Mouse (Mus musculus): ENCODE measurements around the gene Prr22.

Gene Prr22

GRCm38 (mm10) chr17:56769950-56770349 is at the start of gene Prr22:
Gene Prr22 (plus strand): TSS chr17:56770250.
- DNase-seq (ENCODE audit: low read depth, low spot score), result no peak

GRCm38 (mm10) chr17:56722441-56722840 is 47.6 kb upstream of the Prr22 start:
- no peak for DNase-seq (ENCODE audit: low read depth, low spot score)

DNA sequence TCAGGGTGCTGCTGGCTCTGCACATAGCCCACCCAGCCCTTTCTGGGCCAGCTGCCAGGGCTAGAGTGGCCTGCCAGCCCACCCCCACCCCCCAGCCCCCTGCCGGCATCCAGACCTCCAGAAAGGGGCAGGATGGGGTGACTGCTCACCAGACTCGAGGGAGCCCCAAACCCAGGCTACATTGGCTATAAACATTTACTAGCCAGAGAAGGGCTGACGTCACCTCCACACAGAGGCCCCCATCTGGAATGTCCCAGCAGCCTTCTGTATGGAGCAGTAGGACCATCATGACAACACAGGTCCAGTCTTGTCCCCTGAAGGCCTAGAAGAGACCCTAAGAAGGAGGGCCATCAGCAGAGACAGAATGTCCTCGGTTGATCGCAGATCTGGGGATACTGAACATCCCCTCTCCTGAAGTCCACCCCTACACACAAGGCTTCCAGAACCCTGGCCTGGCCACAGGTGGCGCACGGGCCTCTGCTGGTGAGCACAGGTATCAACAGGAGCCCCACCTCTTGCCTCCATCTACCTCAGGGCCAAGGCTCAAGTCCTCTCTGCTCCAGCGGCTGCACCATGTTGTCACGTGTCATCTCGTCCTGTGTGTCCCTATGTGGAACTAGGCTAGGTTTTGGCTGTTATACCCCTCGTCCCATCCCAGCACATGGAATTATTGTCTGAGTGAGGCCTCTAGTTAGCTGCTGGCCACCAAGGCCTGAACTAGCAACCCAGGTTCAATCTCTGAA is 46.5 kb upstream of the Prr22 start:
- DNase-seq (ENCODE audit: low read depth, low spot score), result no peak

DNA sequence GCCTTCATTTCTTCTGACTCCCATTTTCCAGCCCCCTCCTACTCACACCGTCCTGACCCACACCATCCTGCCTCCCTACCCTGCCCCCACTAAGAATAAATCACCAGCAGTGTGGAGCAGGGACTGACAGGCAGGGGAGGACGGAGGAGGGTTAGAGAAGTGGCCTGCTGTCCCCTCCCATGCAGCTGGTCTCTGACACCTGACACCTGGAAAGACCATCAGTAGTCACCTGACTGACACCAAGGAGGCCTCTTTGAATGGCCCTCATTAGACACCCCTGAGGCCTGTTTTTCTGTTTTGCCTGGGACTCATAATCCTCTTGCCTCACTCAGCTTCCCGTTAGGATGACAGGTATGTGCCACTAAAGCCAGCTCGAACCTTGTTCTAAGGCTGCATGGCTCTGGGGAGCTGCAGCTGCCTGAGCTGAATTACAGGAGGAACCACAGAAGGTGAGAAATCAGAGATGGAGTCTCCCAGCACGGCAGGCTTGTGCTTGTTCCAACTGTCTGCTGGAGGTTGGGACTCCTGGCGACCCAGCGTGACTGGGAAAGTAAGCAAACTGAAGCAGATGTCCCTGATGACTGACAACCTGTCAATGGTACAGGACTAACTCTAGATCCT is 42.9 kb upstream of the Prr22 start:
- peak; percentile 32 for DNase-seq (ENCODE audit: low read depth, low spot score)

- DNase-seq (ENCODE audit: low read depth, low spot score), result peak; percentile 29
Observed at GRCm38 (mm10) chr17:56727659-56728058, 42.4 kb upstream of the Prr22 start.

GRCm38 (mm10) chr17:56728117-56728516 is 41.9 kb upstream of the Prr22 start:
- no peak for DNase-seq (ENCODE audit: low read depth, low spot score)

GRCm38 (mm10) chr17:56729151-56729550 is 40.9 kb upstream of the Prr22 start:
- DNase-seq (ENCODE audit: low read depth, low spot score), result no peak

DNA sequence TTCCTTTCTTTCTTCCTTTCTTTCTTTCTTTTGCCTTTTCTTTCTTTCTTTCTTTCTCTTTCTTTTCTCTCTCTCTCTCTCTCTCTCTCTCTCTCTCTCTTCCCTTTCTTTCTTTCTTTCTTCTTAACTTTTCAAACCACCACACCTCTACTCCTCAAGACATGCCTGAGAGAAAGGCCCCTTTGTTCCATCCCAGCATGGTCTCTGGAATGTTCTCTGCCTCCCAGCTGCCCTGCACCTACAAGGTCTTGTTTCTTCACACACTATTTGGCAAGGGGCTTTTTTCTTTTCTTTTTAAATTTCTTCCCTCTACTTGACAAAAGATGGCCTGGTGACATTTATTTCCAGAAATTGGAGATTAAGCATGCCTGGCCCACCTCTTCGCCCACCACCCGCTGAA is 40.4 kb upstream of the Prr22 start:
- DNase-seq (ENCODE audit: low read depth, low spot score), result no peak

DNA sequence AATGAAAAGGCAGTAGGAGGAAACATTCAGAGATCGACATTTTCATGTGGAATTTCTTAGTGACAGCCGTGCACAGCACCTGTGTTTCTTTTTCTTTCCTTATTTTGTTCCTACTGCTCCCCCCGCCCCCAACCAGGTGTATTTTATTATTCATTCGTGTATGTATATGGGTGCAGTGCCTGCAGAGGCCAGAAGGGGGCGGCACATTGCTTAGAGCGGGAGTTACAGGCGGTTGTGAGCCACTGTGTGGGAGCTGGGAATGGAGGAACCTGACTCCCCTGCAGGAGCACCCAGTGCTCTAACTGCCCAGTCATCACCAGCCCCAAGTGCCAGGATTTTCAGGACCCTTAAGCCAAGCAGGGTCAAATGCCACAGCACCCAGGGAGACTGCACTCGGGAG is 33.5 kb upstream of the Prr22 start:
- no peak for DNase-seq (ENCODE audit: low read depth, low spot score)

DNA sequence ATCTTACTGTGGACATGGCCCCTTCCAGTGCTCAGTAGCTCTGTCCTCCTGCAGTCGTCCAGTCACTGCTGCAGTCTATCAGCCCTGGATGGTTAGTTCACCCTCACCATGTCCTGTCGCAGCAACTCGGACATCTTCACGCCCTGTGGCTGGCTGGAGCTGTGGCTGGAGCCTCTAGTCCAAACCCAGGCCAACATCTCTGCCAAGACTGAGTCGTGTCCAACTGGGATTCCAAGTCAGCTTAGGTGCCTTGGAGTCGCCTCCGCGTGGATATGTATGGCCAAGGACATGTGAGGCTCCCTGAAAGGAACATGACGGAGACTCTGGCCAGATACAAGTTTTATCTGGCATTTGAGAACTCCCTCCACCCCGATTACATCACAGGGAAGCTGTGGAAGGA is 31.8 kb upstream of the Prr22 start:
- no peak for DNase-seq (ENCODE audit: low read depth, low spot score)

- no peak for DNase-seq (ENCODE audit: low read depth, low spot score)
Observed at GRCm38 (mm10) chr17:56740118-56740787, 29.8 kb upstream of the Prr22 start.

DNA sequence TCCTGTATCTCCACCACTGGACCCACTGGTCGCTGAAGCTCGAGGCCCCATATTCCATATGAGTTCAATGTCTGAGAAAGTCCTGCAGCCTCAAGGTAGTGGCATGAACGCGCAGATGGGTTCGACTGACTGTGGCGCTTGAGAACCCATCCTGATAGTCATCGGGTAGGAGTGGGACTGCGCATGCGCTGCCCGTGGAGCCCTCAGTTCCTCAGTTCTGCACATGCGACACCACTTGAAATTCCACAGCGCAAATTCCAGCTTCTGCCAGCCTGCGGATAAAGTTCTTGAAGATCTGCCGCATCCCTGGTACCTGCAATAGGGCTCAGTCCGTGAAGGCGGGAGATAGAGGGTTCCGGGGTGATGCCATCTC is 29.3 kb upstream of the Prr22 start:
- no peak for DNase-seq (ENCODE audit: low read depth, low spot score)

GRCm38 (mm10) chr17:56744173-56744572 is 25.9 kb upstream of the Prr22 start:
- no peak for DNase-seq (ENCODE audit: low read depth, low spot score)

DNA sequence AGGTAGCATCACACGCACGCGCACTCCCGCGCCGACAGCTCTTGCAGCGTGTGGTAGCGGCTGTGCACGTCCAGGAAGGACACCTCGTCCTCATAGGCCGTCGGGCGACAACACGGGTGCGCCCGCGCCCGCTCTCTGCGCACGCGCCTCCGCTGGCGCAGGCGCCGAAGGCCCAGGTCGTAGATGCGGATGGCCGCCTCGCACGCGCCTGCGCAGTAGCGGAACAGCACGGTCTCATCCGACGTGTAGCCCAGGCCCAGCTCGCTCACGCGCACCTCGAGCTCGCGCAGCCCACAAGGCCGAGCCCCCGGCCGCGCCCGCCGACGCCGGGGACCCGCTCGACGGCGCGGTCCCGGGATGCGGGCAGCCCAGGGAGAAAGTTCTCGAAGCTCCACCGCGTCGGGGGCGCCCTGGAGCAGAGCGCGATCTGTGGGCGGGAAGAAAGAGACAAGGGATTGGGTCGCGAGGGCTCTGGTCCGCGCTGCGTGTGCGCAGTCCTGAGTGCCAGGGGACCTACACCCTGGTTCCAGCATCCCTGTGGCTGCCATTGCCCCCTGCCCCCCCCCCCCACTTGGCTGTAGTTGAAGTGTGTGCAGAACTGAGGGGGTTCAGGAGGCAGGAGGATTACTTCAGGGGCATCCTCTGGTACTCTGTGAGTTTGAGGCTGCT is 18.5 kb upstream of the Prr22 start:
- DNase-seq (ENCODE audit: low read depth, low spot score), result peak; percentile 66

DNA sequence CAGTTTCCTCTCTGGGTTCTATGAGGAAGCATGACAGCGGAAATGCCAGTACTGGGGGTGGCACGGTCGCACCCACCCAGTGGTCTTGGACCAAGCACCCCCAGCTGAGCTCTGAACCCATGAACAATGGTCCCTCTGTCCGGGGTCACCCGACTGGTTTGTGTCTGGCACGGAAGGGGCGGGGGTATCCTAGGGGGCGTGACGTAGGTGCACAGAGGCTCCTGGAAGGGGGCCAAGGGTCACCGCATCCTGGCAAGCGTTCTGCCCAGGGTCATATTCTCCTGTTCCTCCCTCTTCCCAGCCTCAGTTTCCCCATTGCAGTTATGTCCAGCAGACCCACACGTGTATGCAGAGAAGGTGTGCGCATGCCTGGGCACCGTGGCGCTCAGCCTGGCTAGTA is 16.6 kb upstream of the Prr22 start:
- DNase-seq (ENCODE audit: low read depth, low spot score), result no peak

DNA sequence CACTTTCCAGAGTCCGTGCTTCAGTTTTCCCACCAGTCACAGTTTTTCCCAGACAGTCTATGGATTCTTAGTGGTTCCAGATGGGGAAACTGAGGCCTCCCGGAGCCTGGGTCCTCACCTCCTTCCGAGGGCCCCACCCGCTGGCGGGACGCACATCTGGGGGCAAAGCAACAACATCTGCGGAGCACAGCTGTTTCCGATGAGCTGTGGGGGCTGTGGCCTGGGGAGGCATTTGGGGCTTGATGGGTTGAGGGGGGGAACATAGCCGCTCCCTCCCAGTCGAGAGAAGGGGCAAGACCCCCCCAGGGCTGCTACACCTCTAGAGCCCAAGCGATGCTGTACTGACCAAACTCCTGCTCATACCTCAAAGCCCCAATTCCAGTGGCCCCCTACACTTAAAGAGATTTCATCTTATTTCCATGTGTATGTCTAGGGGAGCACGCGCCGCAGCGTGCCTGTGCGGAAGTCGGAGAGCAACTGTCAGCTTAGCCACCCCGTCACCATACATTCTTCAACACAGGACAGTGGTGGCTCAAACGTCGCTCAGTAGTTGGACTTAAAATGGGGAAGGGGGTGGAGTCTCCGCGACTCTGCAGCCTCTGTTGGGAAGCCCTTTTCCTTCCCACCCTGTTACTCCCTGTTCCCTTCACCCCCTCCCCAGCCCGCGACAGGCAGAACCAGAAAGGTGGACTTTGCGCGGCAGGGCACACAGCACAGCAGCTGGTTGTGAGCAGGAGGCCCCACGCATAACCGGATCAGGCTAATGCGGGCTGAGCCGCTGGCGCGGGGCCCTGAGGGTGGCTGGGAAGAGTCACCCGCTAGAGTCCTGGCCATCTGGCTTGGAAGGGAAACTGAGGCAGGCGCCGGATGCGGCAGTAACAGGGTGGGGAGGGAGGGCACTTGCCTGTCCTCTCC is 15.5 kb upstream of the Prr22 start:
- no peak for DNase-seq (ENCODE audit: low read depth, low spot score)

- no peak for DNase-seq (ENCODE audit: low read depth, low spot score)
Observed at GRCm38 (mm10) chr17:56756703-56757399, 13.2 kb upstream of the Prr22 start.

DNA sequence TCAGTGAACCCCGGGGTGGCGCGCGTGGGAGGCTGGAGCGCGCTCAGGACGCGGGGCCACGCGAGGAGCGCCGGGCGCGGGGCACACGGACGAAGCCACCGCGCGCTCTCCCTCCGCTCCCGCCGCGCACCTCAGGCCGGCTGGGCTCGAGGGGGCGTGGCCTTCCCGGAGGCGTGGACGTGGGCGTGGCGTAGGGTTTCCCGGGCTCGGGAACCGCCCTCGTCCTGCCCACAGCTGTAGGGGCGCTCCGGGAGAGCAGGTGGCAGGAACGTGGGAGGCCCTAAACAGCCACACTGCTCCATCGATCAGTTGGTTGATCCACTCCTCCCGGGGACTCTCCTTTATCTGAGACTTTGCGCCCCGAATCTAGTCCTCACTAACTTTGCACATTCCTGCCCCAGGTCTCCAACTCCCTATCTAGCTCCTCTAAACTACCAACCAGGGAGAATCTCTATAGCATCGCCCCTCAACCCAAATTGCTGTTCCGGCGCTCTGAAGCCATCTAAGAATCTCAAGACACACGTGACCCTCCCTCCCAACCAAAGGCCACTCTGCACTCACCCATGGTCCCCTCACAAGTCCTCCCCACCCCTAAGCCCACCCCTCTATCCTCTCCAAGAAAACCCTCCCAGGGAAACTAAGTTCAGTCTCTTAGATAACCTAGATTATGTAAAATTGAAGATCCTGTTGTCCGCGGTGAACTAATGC is 12.5 kb upstream of the Prr22 start, which contains the start of gene Nrtn:
Gene Nrtn (minus strand): TSS at position 115 of the 708 bp plus-strand sequence.
- peak; percentile 79 for DNase-seq (ENCODE audit: low read depth, low spot score)

GRCm38 (mm10) chr17:56758132-56758531 is 11.9 kb upstream of the Prr22 start:
- peak; percentile 46 for DNase-seq (ENCODE audit: low read depth, low spot score)

- peak; percentile 80 for DNase-seq (ENCODE audit: low read depth, low spot score)
Observed at GRCm38 (mm10) chr17:56759261-56759660, 10.8 kb upstream of the Prr22 start.
